Mouse (Mus musculus): Measurements from ENCODE around the gene Creld1. TPM values are rescaled to one million over a fixed set of nuclear protein-coding genes. Genes with fewer than 3 reads are reported as not detected.

Gene Creld1
- 39.6 and 43.1 TPM in 2 replicates for polyA plus RNA-seq (2016; fragmentation: Nextera tagmentation; extraction: Ambion mirVana)

GRCm38 (mm10) chr6:113483100-113483615, at the start of gene Creld1:
TSS of gene Creld1 (plus strand) at chr6:113483297.
- under 1% methylated on average over 26 of the region's 26 CpGs for WGBS
- H3K36me3 ChIP-seq (replicated peaks) = peaks cover 14% of the 10 kb centered on the region; the same call in 1 of the 2 replicates
- H3K9me3 ChIP-seq = no peaks in the 10 kb centered on the region
- peak within 1 kb of the TSS; percentile 72 for H3K9ac ChIP-seq
- peak within 1 kb of the TSS; percentile 87 for H3K27ac ChIP-seq
- ATAC-seq (ENCODE audit: low FRiP score) = peak; percentile 98
- H3K4me2 ChIP-seq = peak within 1 kb of the TSS; percentile 80
- H3K4me1 ChIP-seq = peaks cover 35% of the 10 kb centered on the region
- H3K4me3 ChIP-seq (replicated peaks) = peak within 1 kb of the TSS; percentile 69
- H3K27me3 ChIP-seq = peaks cover 30% of the 10 kb centered on the region

DNA sequence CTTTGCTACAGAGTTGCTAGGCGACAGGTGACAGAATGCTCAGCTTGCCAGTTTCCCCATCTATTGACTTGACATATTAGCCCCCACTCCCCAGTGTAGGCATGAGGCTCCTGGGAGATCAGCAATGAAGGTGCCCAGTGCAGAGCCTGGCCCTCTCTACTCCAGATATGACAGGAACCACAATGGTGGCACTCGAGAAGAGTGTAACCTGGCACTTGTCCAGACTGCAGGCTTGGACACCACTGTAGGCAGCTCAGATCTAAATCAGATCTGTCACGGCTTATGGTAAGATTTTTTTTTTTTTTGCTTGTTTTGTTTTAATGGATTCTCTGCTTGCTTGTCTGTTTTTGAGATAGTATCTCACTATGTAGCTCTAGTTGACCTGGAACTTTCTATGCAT, 49.4 kb upstream of the Creld1 start:
- no peak overlapping the region for H3K4me3 ChIP-seq (replicated peaks)
- no peaks in the 10 kb centered on the region for H3K4me1 ChIP-seq
- H3K9me3 ChIP-seq = no peaks in the 10 kb centered on the region
- H3K36me3 ChIP-seq (replicated peaks) = no peaks in the 10 kb centered on the region
- ATAC-seq (ENCODE audit: low FRiP score) = no peak
- 85% methylated on average over 3 of the region's 3 CpGs for WGBS
- H3K9ac ChIP-seq = no peak overlapping the region
- H3K27ac ChIP-seq = no peak overlapping the region
- no peak overlapping the region for H3K4me2 ChIP-seq
- H3K27me3 ChIP-seq = no peaks in the 10 kb centered on the region

DNA sequence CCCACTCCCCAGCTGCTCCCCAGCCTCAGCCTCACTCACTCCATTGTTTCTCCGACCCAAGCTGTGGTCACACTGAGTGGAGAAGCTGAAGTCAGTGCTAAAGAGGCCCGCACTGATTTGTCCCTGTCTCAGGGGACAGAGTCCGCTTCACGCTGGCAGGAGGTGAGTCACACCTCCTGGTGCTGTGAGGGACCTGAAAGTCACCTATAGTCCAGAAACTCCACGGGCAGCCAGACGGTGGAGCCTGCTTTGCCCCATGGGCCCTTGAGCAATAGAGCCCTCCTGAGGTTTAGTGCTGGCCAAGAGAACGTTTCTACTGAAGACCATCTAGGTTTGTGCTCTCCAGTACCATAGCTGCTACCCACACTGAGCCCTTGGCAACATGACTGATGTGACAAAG, 48.4 kb upstream of the Creld1 start:
- 79% methylated on average over 7 of the region's 7 CpGs for WGBS
- Histone ChIP-seq H3K27me3 (no peaks in the 10 kb centered on the region), H3K4me3 (replicated peaks) (no peak overlapping the region), H3K9ac (no peak overlapping the region), H3K36me3 (replicated peaks) (no peaks in the 10 kb centered on the region), H3K27ac (no peak overlapping the region), H3K4me2 (no peak overlapping the region), H3K4me1 (no peaks in the 10 kb centered on the region), H3K9me3 (no peaks in the 10 kb centered on the region)
- no peak for ATAC-seq (ENCODE audit: low FRiP score)

DNA sequence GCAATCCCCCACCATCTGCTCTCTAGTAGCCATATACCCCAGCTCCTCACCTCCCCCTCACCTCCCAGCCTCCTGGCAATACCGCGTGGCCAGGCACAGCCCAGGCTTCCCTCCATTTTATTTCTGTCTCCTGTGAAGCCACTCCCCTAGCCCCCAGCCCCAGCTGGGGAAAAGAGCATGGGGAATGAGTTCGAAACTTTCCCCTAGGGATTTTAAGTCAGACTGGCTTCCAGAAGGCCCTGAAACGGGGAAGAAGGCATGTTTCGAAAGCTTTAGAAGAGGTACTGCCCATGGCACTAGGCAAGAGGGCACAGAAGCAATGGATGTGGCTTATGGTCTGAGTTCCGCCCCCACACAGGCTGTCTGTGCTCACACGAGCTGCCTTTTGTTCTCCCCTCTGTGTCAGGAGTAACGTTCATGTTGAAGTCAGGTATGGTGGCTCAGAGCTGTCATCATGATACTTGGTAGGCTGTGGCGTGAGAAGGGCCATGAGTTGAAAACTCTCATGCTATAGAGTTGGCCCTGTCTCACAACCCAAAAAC, 47.4 kb upstream of the Creld1 start, which contains the start of gene Cidec:
Cidec (minus strand) TSS at position 97 of the 542 bp plus-strand sequence.
- no peak for ATAC-seq (ENCODE audit: low FRiP score)
- Histone ChIP-seq H3K4me1 (no peaks in the 10 kb centered on the region), H3K36me3 (replicated peaks) (no peaks in the 10 kb centered on the region), H3K27ac (no peak within 1 kb of the TSS), H3K4me3 (replicated peaks) (no peak within 1 kb of the TSS), H3K9ac (no peak within 1 kb of the TSS), H3K9me3 (no peaks in the 10 kb centered on the region), H3K27me3 (no peaks in the 10 kb centered on the region), H3K4me2 (no peak within 1 kb of the TSS)
- 80% methylated on average over 9 of the region's 9 CpGs for WGBS

DNA sequence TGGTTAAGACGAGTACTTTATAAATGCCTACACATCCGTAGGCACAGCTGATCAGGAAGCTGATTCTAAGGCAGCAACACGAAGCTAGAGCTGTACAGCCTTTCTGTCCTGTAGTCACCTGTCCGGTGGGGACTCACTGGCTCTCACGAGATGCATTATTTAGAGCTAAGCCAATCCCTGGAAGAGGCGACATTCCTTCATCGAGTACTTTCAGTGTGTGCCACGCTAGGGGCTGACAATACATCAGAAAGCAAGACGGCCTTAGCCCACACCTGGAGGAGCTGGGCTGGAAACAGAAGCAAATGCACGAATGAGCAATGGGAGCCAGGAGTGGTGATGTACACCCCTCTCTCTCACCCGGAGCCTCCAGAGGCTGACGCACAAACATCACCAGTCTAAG, 46.0 kb upstream of the Creld1 start:
- no peaks in the 10 kb centered on the region for H3K36me3 ChIP-seq (replicated peaks)
- no peak overlapping the region for H3K27ac ChIP-seq
- 79% methylated on average over 12 of the region's 12 CpGs for WGBS
- H3K4me2 ChIP-seq = no peak overlapping the region
- no peaks in the 10 kb centered on the region for H3K27me3 ChIP-seq
- H3K4me1 ChIP-seq = no peaks in the 10 kb centered on the region
- no peaks in the 10 kb centered on the region for H3K9me3 ChIP-seq
- H3K9ac ChIP-seq = no peak overlapping the region
- no peak overlapping the region for H3K4me3 ChIP-seq (replicated peaks)
- ATAC-seq (ENCODE audit: low FRiP score) = no peak

- no peak for ATAC-seq (ENCODE audit: low FRiP score)
- Histone ChIP-seq H3K9me3 (no peaks in the 10 kb centered on the region), H3K4me2 (no peak overlapping the region), H3K4me3 (replicated peaks) (no peak overlapping the region), H3K36me3 (replicated peaks) (no peaks in the 10 kb centered on the region), H3K27me3 (no peaks in the 10 kb centered on the region), H3K9ac (no peak overlapping the region), H3K4me1 (peaks cover 9% of the 10 kb centered on the region), H3K27ac (no peak overlapping the region)
- WGBS = 68% methylated on average over 12 of the region's 12 CpGs
These were observed 44.2 kb upstream of the Creld1 start for GRCm38 (mm10) chr6:113438721-113439430.

DNA sequence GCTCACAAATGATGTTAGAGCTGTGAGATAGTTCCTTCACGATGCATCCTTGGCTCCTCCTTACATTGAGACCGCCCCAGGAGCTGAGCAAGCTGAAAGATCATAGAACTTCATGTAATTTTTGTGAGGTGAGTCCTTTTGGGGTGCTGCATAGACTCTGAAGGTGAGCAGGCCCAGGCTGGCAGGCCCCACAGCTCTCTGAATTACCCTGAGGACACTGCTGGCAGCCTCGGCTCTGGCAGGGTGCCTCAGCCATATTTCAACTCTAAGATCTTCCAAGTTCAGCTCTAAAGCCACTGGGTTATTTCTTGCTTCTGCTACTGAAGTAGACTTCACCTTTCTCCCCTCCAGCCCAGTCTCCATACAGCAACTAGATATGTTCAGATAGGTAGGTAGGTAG, 42.4 kb upstream of the Creld1 start:
- H3K27ac ChIP-seq = no peak overlapping the region
- H3K4me3 ChIP-seq (replicated peaks) = no peak overlapping the region
- H3K27me3 ChIP-seq = no peaks in the 10 kb centered on the region
- no peaks in the 10 kb centered on the region for H3K9me3 ChIP-seq
- H3K9ac ChIP-seq = no peak overlapping the region
- 86% methylated on average over 3 of the region's 3 CpGs for WGBS
- H3K4me2 ChIP-seq = no peak overlapping the region
- peaks cover 6% of the 10 kb centered on the region; the same call in 1 of the 2 replicates for H3K36me3 ChIP-seq (replicated peaks)
- ATAC-seq (ENCODE audit: low FRiP score) = no peak
- H3K4me1 ChIP-seq = peaks cover 9% of the 10 kb centered on the region

- ATAC-seq (ENCODE audit: low FRiP score) = no peak
- Histone ChIP-seq H3K27me3 (no peaks in the 10 kb centered on the region), H3K9ac (no peak overlapping the region), H3K4me1 (peaks cover 9% of the 10 kb centered on the region), H3K36me3 (replicated peaks) (peaks cover 9% of the 10 kb centered on the region), H3K4me3 (replicated peaks) (no peak overlapping the region), H3K4me2 (no peak overlapping the region), H3K9me3 (no peaks in the 10 kb centered on the region), H3K27ac (no peak overlapping the region)
- 51% methylated on average over 7 of the region's 7 CpGs for WGBS
These were observed 41.9 kb upstream of the Creld1 start for GRCm38 (mm10) chr6:113441147-113441680.

DNA sequence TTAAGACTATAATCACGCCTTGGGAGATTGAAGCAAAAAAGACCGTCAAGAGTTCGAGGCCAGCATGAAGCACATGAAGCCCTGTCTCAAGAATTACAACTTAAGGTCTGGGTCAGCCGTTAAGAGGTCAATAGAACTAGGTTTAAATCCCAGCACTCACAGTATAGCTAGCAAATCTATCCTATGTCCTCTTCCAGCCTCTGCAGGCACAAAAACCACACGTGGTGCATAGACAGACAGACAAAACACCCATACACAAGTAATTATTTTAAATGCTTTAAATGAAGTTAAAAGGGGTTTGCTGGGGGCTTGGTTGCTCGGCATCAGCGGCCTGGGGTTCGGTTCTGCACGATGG, 41.0 kb upstream of the Creld1 start:
- Histone ChIP-seq H3K4me1 (peaks cover 9% of the 10 kb centered on the region), H3K36me3 (replicated peaks) (peaks cover 17% of the 10 kb centered on the region), H3K27me3 (no peaks in the 10 kb centered on the region), H3K4me2 (peak overlapping the region; percentile 88), H3K27ac (no peak overlapping the region), H3K9ac (peak overlapping the region; percentile 90), H3K4me3 (replicated peaks) (peak overlapping the region; percentile 68), H3K9me3 (no peaks in the 10 kb centered on the region)
- ATAC-seq (ENCODE audit: low FRiP score) = peak; percentile 30; the same call in 1 of the 2 replicates
- 41% methylated on average over 9 of the region's 9 CpGs for WGBS

- Histone ChIP-seq H3K4me3 (replicated peaks) (peak within 1 kb of the TSS; percentile 68), H3K9ac (peak within 1 kb of the TSS; percentile 90), H3K4me2 (peak within 1 kb of the TSS; percentile 88), H3K4me1 (peaks cover 9% of the 10 kb centered on the region), H3K27ac (peak within 1 kb of the TSS; percentile 43), H3K9me3 (no peaks in the 10 kb centered on the region), H3K27me3 (no peaks in the 10 kb centered on the region), H3K36me3 (replicated peaks) (peaks cover 22% of the 10 kb centered on the region)
- WGBS = under 1% methylated on average over 45 of the region's 45 CpGs
- peak; percentile 95 for ATAC-seq (ENCODE audit: low FRiP score)
These were observed 40.5 kb upstream of the Creld1 start, which contains the start of gene Jagn1 for GRCm38 (mm10) chr6:113442442-113443090. TSS of gene Jagn1 (plus strand) at chr6:113442569.

DNA sequence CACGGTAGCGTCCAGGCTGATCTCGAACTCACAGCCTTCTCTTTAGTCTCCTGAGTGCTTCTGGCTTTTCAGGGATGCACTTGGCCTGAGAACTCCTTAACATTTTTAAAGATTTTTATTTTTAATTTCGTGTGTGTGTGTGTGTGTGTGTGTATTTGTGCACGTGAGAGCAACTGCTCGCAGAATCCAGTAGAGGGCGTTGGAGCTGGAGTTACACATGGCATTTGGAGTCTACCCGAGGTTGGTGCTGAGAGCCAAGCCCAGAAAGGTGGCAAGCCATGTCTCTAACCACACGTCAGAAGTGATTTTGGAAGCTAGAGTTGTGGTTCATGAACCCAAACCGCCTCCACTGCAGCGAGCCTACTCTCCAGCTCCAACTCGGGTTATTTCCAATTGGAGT, 40.0 kb upstream of the Creld1 start:
- H3K4me3 ChIP-seq (replicated peaks) = peak overlapping the region; percentile 68
- peaks cover 9% of the 10 kb centered on the region for H3K4me1 ChIP-seq
- 50% methylated on average over 12 of the region's 12 CpGs for WGBS
- peak overlapping the region; percentile 88 for H3K4me2 ChIP-seq
- no peaks in the 10 kb centered on the region for H3K9me3 ChIP-seq
- no peak for ATAC-seq (ENCODE audit: low FRiP score)
- H3K9ac ChIP-seq = peak overlapping the region; percentile 90
- H3K27me3 ChIP-seq = no peaks in the 10 kb centered on the region
- no peak overlapping the region for H3K27ac ChIP-seq
- peaks cover 27% of the 10 kb centered on the region for H3K36me3 ChIP-seq (replicated peaks)

DNA sequence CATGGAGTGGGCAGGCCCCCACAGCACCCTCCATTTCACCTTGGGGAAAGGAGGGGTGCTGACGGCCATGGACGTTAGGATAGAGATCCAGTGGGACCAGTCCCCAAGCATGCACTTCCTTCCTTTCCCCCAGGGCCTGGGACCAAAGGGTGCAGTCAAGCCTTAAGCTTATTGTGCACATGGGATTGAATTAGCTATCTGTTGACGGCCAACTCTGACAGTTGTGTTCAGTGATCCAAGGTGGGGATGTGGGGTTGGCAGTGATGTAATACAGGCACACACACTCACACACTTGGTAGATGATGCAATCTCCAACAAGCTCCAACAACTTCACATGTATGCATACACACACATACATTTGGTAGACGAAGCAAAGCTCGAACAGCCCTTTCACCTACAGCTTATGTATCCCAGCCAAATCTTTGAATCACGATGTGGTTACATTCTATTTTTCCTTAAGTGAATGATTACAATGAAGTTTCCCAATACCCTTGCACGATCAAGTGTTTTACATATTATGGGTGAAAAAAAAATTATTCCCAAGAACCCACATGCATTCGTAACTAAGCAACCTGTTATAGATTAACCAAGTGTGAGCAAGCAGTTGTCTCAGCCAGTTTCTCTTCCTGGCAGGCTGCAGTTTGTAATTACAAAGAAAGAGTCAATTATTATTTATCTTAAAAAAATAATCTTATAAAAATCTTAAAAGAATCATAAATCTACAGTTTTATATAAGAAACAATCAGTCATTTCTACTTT, 38.7 kb upstream of the Creld1 start:
- Histone ChIP-seq H3K27me3 (no peaks in the 10 kb centered on the region), H3K27ac (no peak overlapping the region), H3K36me3 (replicated peaks) (peaks cover 37% of the 10 kb centered on the region), H3K4me1 (peaks cover 9% of the 10 kb centered on the region), H3K4me3 (replicated peaks) (no peak overlapping the region), H3K9me3 (no peaks in the 10 kb centered on the region), H3K4me2 (no peak overlapping the region), H3K9ac (no peak overlapping the region)
- 88% methylated on average over 7 of the region's 8 CpGs for WGBS
- ATAC-seq (ENCODE audit: low FRiP score) = no peak

Data from forebrain, embryonic 12.5 days (tissue).